Mouse (Mus musculus) erythroblast, embryonic 14.5 days (primary cell): ENCODE data around the gene Pbrm1. TPM values are rescaled to one million over a fixed set of nuclear protein-coding genes. Genes with fewer than 3 reads are reported as not detected.

ENCODE experiments used
- H3K27me3 ChIP-seq: 2 replicates; pipeline ENCODE4 v1.6.1; 2012; ENCODE audit warnings: inconsistent platforms; ENCODE audit not compliant: control insufficient read depth
- H3K36me3 ChIP-seq: 2 replicates; pipeline ENCODE4 v1.6.1; 2012; ENCODE audit warnings: mild to moderate bottlenecking, inconsistent platforms; ENCODE audit not compliant: control insufficient read depth
- H3K4me1 ChIP-seq: 2 replicates; pipeline ENCODE4 v1.6.1; 2012; ENCODE audit warnings: inconsistent platforms; ENCODE audit not compliant: control insufficient read depth
- H3K4me3 ChIP-seq: replicated peaks from 2 replicates; pipeline ENCODE3; 2012; ENCODE audit warnings: moderate library complexity, mild to moderate bottlenecking, inconsistent platforms
- H3K9me3 ChIP-seq: 2 replicates; pipeline ENCODE4 v1.6.1; 2012; ENCODE audit warnings: low read length, inconsistent platforms, mixed read lengths; ENCODE audit not compliant: control insufficient read depth
- GATA1 ChIP-seq: IDR thresholded peaks from 2 replicates; pipeline ENCODE4 v1.6.1; 2012; ENCODE audit warnings: low read length, inconsistent platforms, mixed read lengths
- TAL1 ChIP-seq: IDR thresholded peaks from 3 replicates; pipeline ENCODE4 v1.6.1; 2012; ENCODE audit warnings: low read length, inconsistent platforms, mixed read lengths
- polyA plus RNA-seq: library from polyadenylated mRNA; stranded (reverse); fragments of >175 nt; gene quantifications from 2 replicates; pipeline ENCODE4 v1.2.3, GENCODE M21; 2012

Gene Pbrm1
- polyA plus RNA-seq, 1 experiment, result 1.2 TPM

- Histone ChIP-seq H3K4me3 (no peak overlapping the region), H3K4me1 (peaks cover 38% of the 10 kb centered on the region), H3K9me3 (no peaks in the 10 kb centered on the region), H3K36me3 (peaks cover 100% of the 10 kb centered on the region), H3K27me3 (no peaks in the 10 kb centered on the region)
- TF ChIP-seq TAL1 (peak; percentile 54; the same call in 2 of the 3 replicates), GATA1 (0 out of 2 replicates have a peak, but pooled peaks have one; percentile 18)
Observed at GRCm38 (mm10) chr14:31110613-31111012, 91.7 kb downstream of the Pbrm1 start.

- TF ChIP-seq TAL1, result no peak
- no peak for TF ChIP-seq GATA1
- Histone ChIP-seq H3K9me3 (no peaks in the 10 kb centered on the region), H3K27me3 (no peaks in the 10 kb centered on the region), H3K4me3 (no peak overlapping the region), H3K4me1 (peaks cover 38% of the 10 kb centered on the region), H3K36me3 (peaks cover 100% of the 10 kb centered on the region)
Observed at GRCm38 (mm10) chr14:31112187-31112586, 93.2 kb downstream of the Pbrm1 start.

DNA sequence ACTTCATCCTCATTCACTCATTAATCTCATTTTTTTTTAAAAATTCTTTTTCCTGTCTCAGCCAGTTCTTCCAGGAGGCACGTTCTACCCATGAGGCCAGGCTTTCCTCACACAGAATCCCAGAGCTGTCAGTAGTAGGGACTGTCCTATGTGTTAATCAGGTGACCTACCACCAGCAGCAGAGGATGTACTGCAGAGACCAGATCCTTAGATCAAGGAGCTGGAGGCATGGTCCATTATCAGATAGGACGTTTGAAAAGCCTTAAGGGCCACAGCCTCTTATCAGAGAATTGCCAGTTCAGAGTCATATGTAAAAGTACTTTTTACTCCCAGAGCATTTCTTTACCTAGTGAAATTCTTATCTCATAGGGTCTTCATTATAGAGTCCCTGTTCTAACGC lies 95.1 kb downstream of the Pbrm1 start:
- no peak for TF ChIP-seq TAL1
- no peak for TF ChIP-seq GATA1
- Histone ChIP-seq H3K4me3 (no peak overlapping the region), H3K27me3 (no peaks in the 10 kb centered on the region), H3K4me1 (peaks cover 38% of the 10 kb centered on the region), H3K9me3 (no peaks in the 10 kb centered on the region), H3K36me3 (peaks cover 99% of the 10 kb centered on the region)

DNA sequence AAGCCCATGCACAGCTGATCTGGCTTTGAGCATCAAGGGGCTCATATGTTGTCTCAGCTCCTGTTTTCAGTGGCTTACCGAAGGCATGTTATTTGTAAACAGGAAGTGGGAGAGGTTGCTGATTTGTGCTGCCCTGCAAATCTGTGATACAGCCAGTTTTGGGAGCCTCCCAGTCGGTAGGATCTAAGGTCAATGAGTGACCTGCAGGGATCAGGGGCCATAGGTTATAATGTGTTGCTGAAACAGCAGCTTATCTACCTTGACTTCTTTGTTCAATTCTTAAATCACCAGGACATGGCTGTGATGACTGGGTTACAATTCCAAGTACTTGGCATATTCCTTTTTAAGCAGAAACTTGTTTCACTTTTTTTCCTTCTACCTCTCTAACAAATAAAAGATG lies 96.6 kb downstream of the Pbrm1 start:
- H3K9me3 ChIP-seq, result no peaks in the 10 kb centered on the region
- peaks cover 98% of the 10 kb centered on the region for H3K36me3 ChIP-seq
- peaks cover 25% of the 10 kb centered on the region for H3K4me1 ChIP-seq

GRCm38 (mm10) chr14:31125106-31126075 lies 106.5 kb downstream of the Pbrm1 start:
- TF ChIP-seq GATA1 (no peak), TAL1 (no peak)
- peaks cover 56% of the 10 kb centered on the region for H3K4me1 ChIP-seq
- H3K9me3 ChIP-seq, result no peaks in the 10 kb centered on the region
- peaks cover 63% of the 10 kb centered on the region for H3K36me3 ChIP-seq
- H3K27me3 ChIP-seq, result no peaks in the 10 kb centered on the region
- H3K4me3 ChIP-seq, result peak overlapping the region; percentile 27

More for the DNA sequence above, 96.6 kb downstream of the Pbrm1 start:
- H3K4me3 ChIP-seq, result no peak overlapping the region
- no peak for TF ChIP-seq TAL1
- no peak for TF ChIP-seq GATA1
- H3K27me3 ChIP-seq, result no peaks in the 10 kb centered on the region

- Histone ChIP-seq H3K27me3 (no peaks in the 10 kb centered on the region), H3K36me3 (peaks cover 49% of the 10 kb centered on the region), H3K9me3 (no peaks in the 10 kb centered on the region), H3K4me1 (peaks cover 70% of the 10 kb centered on the region), H3K4me3 (peak overlapping the region; percentile 52)
- TF ChIP-seq GATA1, result no peak
Observed at GRCm38 (mm10) chr14:31126826-31127225, 107.9 kb downstream of the Pbrm1 start.

DNA sequence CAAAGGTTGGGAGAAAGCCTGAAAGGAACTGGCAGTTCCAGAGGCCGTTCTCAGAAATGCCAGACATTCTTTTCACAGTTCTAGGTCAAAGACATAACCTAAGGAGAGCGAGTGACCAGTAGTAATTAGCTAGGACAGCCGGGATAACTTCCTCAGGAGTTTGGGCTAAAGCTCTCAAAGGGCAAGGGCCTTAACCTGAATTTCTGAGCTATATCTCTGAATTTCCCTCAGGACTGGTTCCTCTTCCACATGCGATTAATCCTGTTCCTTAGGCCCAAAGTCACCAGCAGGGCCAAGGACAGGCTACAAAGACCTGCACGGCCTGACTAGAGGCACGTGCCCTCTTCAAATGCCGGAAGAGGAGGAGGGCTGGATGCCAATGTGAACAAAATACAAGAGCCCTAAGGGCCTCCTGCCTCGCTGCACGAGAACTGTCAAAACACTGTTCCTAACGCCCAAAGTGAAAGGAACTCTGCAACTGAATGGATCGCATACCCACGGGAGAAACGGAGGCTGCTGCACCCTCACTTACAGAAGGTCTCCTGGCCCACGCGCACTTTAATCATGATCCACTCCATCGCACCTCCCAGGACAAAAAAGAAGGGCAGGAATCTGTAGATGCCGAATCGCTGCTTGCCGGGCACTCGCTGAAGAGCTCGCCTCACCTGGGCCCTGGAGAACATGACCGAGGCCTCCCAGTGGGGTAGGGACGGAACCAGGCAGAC lies 109.3 kb downstream of the Pbrm1 start:
- H3K4me1 ChIP-seq, result peaks cover 85% of the 10 kb centered on the region
- H3K27me3 ChIP-seq, result no peaks in the 10 kb centered on the region
- peaks cover 38% of the 10 kb centered on the region for H3K36me3 ChIP-seq
- TF ChIP-seq TAL1 (no peak), GATA1 (no peak)
- no peaks in the 10 kb centered on the region for H3K9me3 ChIP-seq
- peak overlapping the region; percentile 86 for H3K4me3 ChIP-seq

DNA sequence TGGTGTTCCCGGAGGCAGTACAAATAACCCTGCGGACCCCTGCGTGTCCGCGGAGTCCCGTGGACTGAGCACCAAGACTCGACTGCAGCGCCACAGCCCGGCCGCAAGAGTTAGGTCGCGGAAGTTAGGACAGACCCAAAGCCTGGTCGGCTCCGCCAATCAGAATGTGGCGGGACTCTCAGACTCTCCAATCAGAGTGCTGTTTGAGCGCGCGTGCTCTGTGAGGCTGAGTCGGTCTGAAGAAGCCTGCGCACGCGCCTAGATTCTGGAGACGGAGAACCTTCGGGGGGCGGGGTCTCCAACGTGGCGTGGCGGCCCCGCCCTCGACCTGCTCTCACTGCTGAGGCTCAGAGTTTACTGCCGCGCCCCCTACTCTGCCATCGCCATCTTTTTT lies 109.9 kb downstream of the Pbrm1 start, which contains the start of gene Smim4:
Gene Smim4, minus strand, starts transcription at position 131 of the 394 bp plus-strand sequence.
- Histone ChIP-seq H3K9me3 (no peaks in the 10 kb centered on the region), H3K36me3 (peaks cover 38% of the 10 kb centered on the region), H3K4me1 (peaks cover 90% of the 10 kb centered on the region), H3K27me3 (no peaks in the 10 kb centered on the region), H3K4me3 (peak within 1 kb of the TSS; percentile 86)
- TF ChIP-seq TAL1 (no peak), GATA1 (no peak)

- peaks cover 86% of the 10 kb centered on the region for H3K4me1 ChIP-seq
- no peaks in the 10 kb centered on the region for H3K27me3 ChIP-seq
Observed at GRCm38 (mm10) chr14:31129326-31130235, 110.6 kb downstream of the Pbrm1 start.

More at GRCm38 (mm10) chr14:31129326-31130235, 110.6 kb downstream of the Pbrm1 start:
- Histone ChIP-seq H3K4me3 (peak overlapping the region; percentile 86), H3K36me3 (peaks cover 39% of the 10 kb centered on the region), H3K9me3 (no peaks in the 10 kb centered on the region)
- TF ChIP-seq TAL1, result no peak
